Mouse (Mus musculus) inflammation-experienced regulatory T-cells, adult 6 months (primary cell): ENCODE data around the gene Ckm. TPM values are rescaled to one million over a fixed set of nuclear protein-coding genes. Genes with fewer than 3 reads are reported as not detected.

ENCODE experiments used
- ATAC-seq: one replicate; pipeline ENCODE4 v1.8.0; 2017
- polyA plus RNA-seq, 3 experiments: library from polyadenylated mRNA; unstranded; fragments of 100-300 nt; shearing (Covaris generic); gene quantifications; one replicate each; pipeline ENCODE4 v1.2.1; 2017

The Ckm gene
- polyA plus RNA-seq, 3 experiments from 2014 or later: 0.25 TPM; not detected in 2

GRCm38 (mm10) chr7:19436276-19436675, 31.7 kb downstream of the Ckm start:
- ATAC-seq: no peak

GRCm38 (mm10) chr7:19437048-19437447, 32.5 kb downstream of the Ckm start:
- ATAC-seq: no peak

GRCm38 (mm10) chr7:19441448-19442091, 37.0 kb downstream of the Ckm start:
- no peak for ATAC-seq

- peak; percentile 43 for ATAC-seq
Observed at GRCm38 (mm10) chr7:19443344-19443743, 38.8 kb downstream of the Ckm start.

GRCm38 (mm10) chr7:19444801-19445200, 40.2 kb downstream of the Ckm start:
- ATAC-seq: no peak

- ATAC-seq: no peak
Observed at GRCm38 (mm10) chr7:19447689-19448088, 43.1 kb downstream of the Ckm start.

- ATAC-seq: no peak
Observed at GRCm38 (mm10) chr7:19449165-19449564, 44.6 kb downstream of the Ckm start.

- ATAC-seq: no peak
Observed at GRCm38 (mm10) chr7:19455186-19455585, 50.6 kb downstream of the Ckm start.

- no peak for ATAC-seq
Observed at GRCm38 (mm10) chr7:19455819-19456495, 51.4 kb downstream of the Ckm start.

GRCm38 (mm10) chr7:19456628-19457027, 52.1 kb downstream of the Ckm start:
- no peak for ATAC-seq

- ATAC-seq: peak; percentile 25
Observed at GRCm38 (mm10) chr7:19457414-19458071, 53.0 kb downstream of the Ckm start.

GRCm38 (mm10) chr7:19458072-19458486, 53.5 kb downstream of the Ckm start:
- peak; percentile 60 for ATAC-seq

- peak; percentile 67 for ATAC-seq
Observed at GRCm38 (mm10) chr7:19458591-19459111, 54.1 kb downstream of the Ckm start, which contains the start of gene Mark4. Gene Mark4, minus strand, starts transcription at chr7:19458821.

- no peak for ATAC-seq
Observed at GRCm38 (mm10) chr7:19459144-19459870, 54.7 kb downstream of the Ckm start.

GRCm38 (mm10) chr7:19460500-19460899, 55.9 kb downstream of the Ckm start:
- no peak for ATAC-seq

GRCm38 (mm10) chr7:19461488-19461887, 56.9 kb downstream of the Ckm start:
- ATAC-seq: no peak

- no peak for ATAC-seq
Observed at GRCm38 (mm10) chr7:19462443-19462842, 57.9 kb downstream of the Ckm start.

- no peak for ATAC-seq
Observed at GRCm38 (mm10) chr7:19462884-19463381, 58.4 kb downstream of the Ckm start, which contains the start of gene Exoc3l2. Gene Exoc3l2, plus strand, starts transcription at chr7:19463331.

GRCm38 (mm10) chr7:19464367-19465307, 60.1 kb downstream of the Ckm start:
- no peak for ATAC-seq

GRCm38 (mm10) chr7:19466602-19467145, 62.1 kb downstream of the Ckm start:
- ATAC-seq: no peak

GRCm38 (mm10) chr7:19467638-19468037, 63.1 kb downstream of the Ckm start:
- ATAC-seq: no peak
